Comparison of ENCODE assay signal across 36 mouse cellular contexts in the genomic region with DNA sequence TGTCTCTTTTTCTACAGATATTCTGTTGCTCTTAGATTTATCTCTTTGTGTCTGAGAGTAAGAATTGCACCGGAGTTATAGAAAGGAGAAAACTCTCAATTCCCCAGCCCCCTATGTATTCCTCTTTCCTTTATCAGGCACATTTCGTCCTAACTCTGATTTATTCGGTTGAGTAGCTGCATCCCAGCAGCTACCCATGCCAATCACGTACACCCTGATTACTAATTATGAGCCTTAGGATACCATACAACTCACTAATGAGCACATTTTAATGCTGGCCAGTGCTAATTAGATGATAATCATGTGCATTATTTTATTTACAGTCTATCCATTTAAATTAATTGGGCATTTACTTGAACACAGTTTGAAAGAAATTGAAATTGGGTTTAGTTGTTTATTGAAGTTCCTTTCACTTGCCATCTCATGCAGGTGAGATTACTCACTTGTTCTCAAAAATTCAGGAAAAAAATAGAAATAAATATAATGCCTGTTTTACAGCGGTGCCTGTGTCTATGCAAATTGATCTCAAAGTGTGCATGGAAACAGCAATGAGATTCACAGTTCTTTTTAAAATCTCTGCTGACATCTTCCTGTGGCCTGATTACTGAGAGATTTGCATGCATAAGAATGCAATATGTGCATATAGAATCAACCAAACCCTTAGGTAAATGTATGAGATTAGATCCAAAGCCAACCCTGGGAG. TPM values are rescaled to one million over a fixed set of nuclear protein-coding genes. Genes with fewer than 3 reads are reported as not detected.
DNase-seq lines count a peak whose midpoint lies in the region; ATAC-seq and TF ChIP-seq lines count a peak whose summit lies in the region.
"Had no signal": no experiment of that assay in that cellular context is flagged by ENCODE, and none has a peak within 500 bp of the region (broad histone marks: within the 10 kb centered on the region; RNA-seq: fewer than 3 reads in every experiment).

No protein-coding gene starts in this region.

- no peak for DNase-seq in midbrain, postnatal 0 days (ENCODE audit: low spot score)
- no peak for DNase-seq in forebrain, postnatal 0 days
- peak; percentile 4 for DNase-seq in retina, postnatal 7 days (ENCODE audit: low read depth, low spot score)
- no peak for DNase-seq in cerebellum, postnatal 25 days
- no peak for DNase-seq in left cerebral cortex, postnatal 10 days (ENCODE audit: extremely low spot score in 1 of 2, low spot score in 2 of 2)
- DNase-seq: adrenal gland, postnatal 14 days; cerebellum, adult 11-12 months; cerebellum, adult 9-11 months; gastrocnemius, postnatal 14 days; heart, adult 11 months; kidney, postnatal 25 days; liver, embryonic 13.5 days; lung, adult 18-20 months; lung, postnatal 4 days had no signal

- H3K36me3 ChIP-seq in midbrain, embryonic 12.5 days, result no peaks in the 10 kb centered on the region
- no peaks in the 10 kb centered on the region for H3K36me3 ChIP-seq in midbrain, postnatal 0 days (ENCODE audit: insufficient read depth, low read length)
- H3K36me3 ChIP-seq in forebrain, embryonic 12.5 days (replicated peaks), result no peaks in the 10 kb centered on the region
- H3K36me3 ChIP-seq in forebrain, postnatal 0 days (ENCODE audit: insufficient read depth), result no peaks in the 10 kb centered on the region
- H3K36me3 ChIP-seq: heart, embryonic 10.5 days; heart, embryonic 15.5 days; kidney, embryonic 15.5 days; limb, embryonic 10.5 days; limb, embryonic 15.5 days; liver, embryonic 13.5 days had no signal

- ATAC-seq in midbrain, embryonic 12.5 days (ENCODE audit: low FRiP score, low read depth), result 0 out of 2 replicates have a peak, but pooled peaks have one; percentile 65
- no peak for ATAC-seq in midbrain, postnatal 0 days (ENCODE audit: low FRiP score)
- peak; percentile 94 for ATAC-seq in forebrain, embryonic 12.5 days (ENCODE audit: low FRiP score)
- peak; percentile 51; the same call in 1 of the 2 replicates for ATAC-seq in forebrain, postnatal 0 days
- ATAC-seq: intestine, postnatal 0 days; lung, postnatal 0 days had no signal

- no peak overlapping the region for H3K4me2 ChIP-seq in midbrain, embryonic 12.5 days (replicated peaks)
- H3K4me2 ChIP-seq in midbrain, postnatal 0 days (ENCODE audit: low read depth, low read length, poor library complexity, severe bottlenecking), result no peak overlapping the region
- no peak overlapping the region for H3K4me2 ChIP-seq in forebrain, embryonic 12.5 days
- H3K4me2 ChIP-seq in forebrain, postnatal 0 days (ENCODE audit: low read depth), result no peak overlapping the region
- H3K4me2 ChIP-seq: heart, embryonic 15.5 days; hindbrain, embryonic 14.5 days; kidney, embryonic 15.5 days; limb, embryonic 15.5 days; liver, embryonic 13.5 days had no signal

- no peaks in the 10 kb centered on the region for H3K27me3 ChIP-seq in midbrain, embryonic 12.5 days
- H3K27me3 ChIP-seq in midbrain, postnatal 0 days (ENCODE audit: insufficient read depth, low read length), result no peaks in the 10 kb centered on the region
- H3K27me3 ChIP-seq in forebrain, embryonic 12.5 days, result peaks cover 20% of the 10 kb centered on the region
- H3K27me3 ChIP-seq in forebrain, postnatal 0 days (ENCODE audit: insufficient read depth, low read length), result no peaks in the 10 kb centered on the region
- H3K27me3 ChIP-seq: heart, embryonic 15.5 days; kidney, embryonic 15.5 days; limb, embryonic 15.5 days; liver, embryonic 13.5 days; megakaryocyte, embryonic 14.5 days had no signal

- no peak overlapping the region for H3K4me3 ChIP-seq in midbrain, embryonic 12.5 days
- no peak overlapping the region for H3K4me3 ChIP-seq in midbrain, postnatal 0 days (ENCODE audit: low read depth, low read length)
- H3K4me3 ChIP-seq in forebrain, embryonic 12.5 days (replicated peaks), result no peak overlapping the region
- H3K4me3 ChIP-seq in forebrain, postnatal 0 days (ENCODE audit: low read depth, low read length), result no peak overlapping the region
- H3K4me3 ChIP-seq: erythroblast, embryonic 14.5 days; heart, embryonic 10.5 days; heart, embryonic 15.5 days; kidney, embryonic 15.5 days; layer of hippocampus, adult 2 months; limb, embryonic 10.5 days; limb, embryonic 15.5 days; liver, embryonic 13.5 days; megakaryocyte, embryonic 14.5 days had no signal

- H3K4me1 ChIP-seq in midbrain, embryonic 12.5 days, result no peaks in the 10 kb centered on the region
- H3K4me1 ChIP-seq in midbrain, postnatal 0 days (ENCODE audit: insufficient read depth, low read length), result no peaks in the 10 kb centered on the region
- H3K4me1 ChIP-seq in forebrain, embryonic 12.5 days, result no peaks in the 10 kb centered on the region; the same call in 1 of the 2 replicates
- no peaks in the 10 kb centered on the region for H3K4me1 ChIP-seq in forebrain, postnatal 0 days (ENCODE audit: insufficient read depth)
- H3K4me1 ChIP-seq: heart, embryonic 10.5 days; heart, embryonic 15.5 days; limb, embryonic 10.5 days; limb, embryonic 15.5 days; liver, embryonic 13.5 days; megakaryocyte, embryonic 14.5 days had no signal

- H3K27ac ChIP-seq in midbrain, embryonic 12.5 days (replicated peaks), result no peak overlapping the region
- no peak overlapping the region for H3K27ac ChIP-seq in midbrain, postnatal 0 days (ENCODE audit: low read depth, low read length)
- H3K27ac ChIP-seq in forebrain, embryonic 12.5 days, result no peak overlapping the region
- H3K27ac ChIP-seq in forebrain, postnatal 0 days (ENCODE audit: low read depth, low read length), result no peak overlapping the region
- H3K27ac ChIP-seq: heart, embryonic 10.5 days; heart, embryonic 15.5 days; hindbrain, embryonic 14.5 days; kidney, embryonic 15.5 days; layer of hippocampus, adult 2 months; limb, embryonic 10.5 days; limb, embryonic 15.5 days; liver, embryonic 13.5 days had no signal

- WGBS in midbrain, embryonic 12.5 days, result 69% methylated on average over 5 of the region's 5 CpGs
- WGBS in midbrain, postnatal 0 days, result 44% methylated on average over 5 of the region's 5 CpGs
- 27% methylated on average over 5 of the region's 5 CpGs for WGBS in forebrain, embryonic 12.5 days
- 15% methylated on average over 5 of the region's 5 CpGs for WGBS in forebrain, postnatal 0 days

- H3K9ac ChIP-seq in midbrain, embryonic 12.5 days (replicated peaks), result no peak overlapping the region
- no peak overlapping the region for H3K9ac ChIP-seq in midbrain, postnatal 0 days (replicated peaks; ENCODE audit: low read length, poor library complexity, severe bottlenecking)
- H3K9ac ChIP-seq in forebrain, embryonic 12.5 days, result no peak overlapping the region
- H3K9ac ChIP-seq in forebrain, postnatal 0 days, result no peak overlapping the region
- H3K9ac ChIP-seq: heart, embryonic 15.5 days; hindbrain, embryonic 14.5 days; kidney, embryonic 15.5 days; limb, embryonic 15.5 days; liver, embryonic 13.5 days had no signal

- intact Hi-C loops in left cerebral cortex, postnatal 10 days (cut with DNase I), result no loop called here

- no peaks in the 10 kb centered on the region for H3K9me3 ChIP-seq in midbrain, embryonic 12.5 days
- no peaks in the 10 kb centered on the region for H3K9me3 ChIP-seq in midbrain, postnatal 0 days (ENCODE audit: low read length)
- no peaks in the 10 kb centered on the region for H3K9me3 ChIP-seq in forebrain, embryonic 12.5 days
- no peaks in the 10 kb centered on the region for H3K9me3 ChIP-seq in forebrain, postnatal 0 days (ENCODE audit: low read length)
- H3K9me3 ChIP-seq: heart, embryonic 10.5 days; heart, embryonic 15.5 days; kidney, embryonic 15.5 days; limb, embryonic 10.5 days; limb, embryonic 15.5 days; liver, embryonic 13.5 days; megakaryocyte, embryonic 14.5 days had no signal

- TF ChIP-seq CTCF in midbrain, postnatal 0 days (IDR thresholded peaks at IDR 0.05), result no peak
- TF ChIP-seq CTCF in forebrain, postnatal 0 days (IDR thresholded peaks at IDR 0.05; ENCODE audit: low read depth), result no peak

RNA-seq across cellular contexts. Expression of gene G6pc2, which starts 24.3 kb away (rescaled TPM):
- polyA plus RNA-seq in midbrain, embryonic 12.5 days (2016; fragmentation: Nextera tagmentation; extraction: Ambion mirVana), result 0.24 TPM in 1 of 2 replicates, not detected in the other
- 0.24 TPM in 1 of 2 replicates, not detected in the other for total RNA-seq in midbrain, postnatal 0 days (2014; rRNA removed)
- polyA plus RNA-seq in midbrain, postnatal 0 days (2015; fragmentation: Nextera tagmentation; extraction: Ambion mirVana), result 0.17 TPM in 1 of 2 replicates, not detected in the other
- not detected in 2 replicates for polyA plus RNA-seq in forebrain, embryonic 12.5 days (2016; fragmentation: Nextera tagmentation; extraction: Ambion mirVana)
- not detected in 2 replicates for total RNA-seq in forebrain, postnatal 0 days (2014; rRNA removed)
- polyA plus RNA-seq in forebrain, postnatal 0 days (2015; fragmentation: Nextera tagmentation; extraction: Ambion mirVana), result not detected in 2 replicates
- not detected for total RNA-seq in left cerebral cortex, postnatal 10 days (2021)
- total RNA-seq: adrenal gland, postnatal 14 days; common myeloid progenitor, adult 5-6 weeks; gastrocnemius, postnatal 14 days; heart, postnatal 25 days; layer of hippocampus, adult 2 months; layer of hippocampus, postnatal 14 days; left cerebral cortex, adult 8-10 months; MEL; neutrophil, adult 5-6 weeks had no signal
- polyA plus RNA-seq: embryonic facial prominence, embryonic 14.5 days; erythroblast, embryonic 14.5 days; heart, embryonic 10.5 days; heart, embryonic 15.5 days; intestine, postnatal 0 days; limb, embryonic 15.5 days; liver, embryonic 13.5 days; lung, postnatal 0 days; neural tube, embryonic 11.5 days; stomach, embryonic 14.5 days had no signal

RNA-seq across cellular contexts. Expression of gene Spc25, which starts 29.1 kb away (rescaled TPM):
- polyA plus RNA-seq in midbrain, embryonic 12.5 days (2016; fragmentation: Nextera tagmentation; extraction: Ambion mirVana), result 183 and 201 TPM in 2 replicates
- total RNA-seq in midbrain, postnatal 0 days (2014; rRNA removed), result 5.1 and 8.7 TPM in 2 replicates
- polyA plus RNA-seq in midbrain, postnatal 0 days (2015; fragmentation: Nextera tagmentation; extraction: Ambion mirVana), result 11.2 and 12.9 TPM in 2 replicates
- 232 and 241 TPM in 2 replicates for polyA plus RNA-seq in forebrain, embryonic 12.5 days (2016; fragmentation: Nextera tagmentation; extraction: Ambion mirVana)
- 6.5 and 10.5 TPM in 2 replicates for total RNA-seq in forebrain, postnatal 0 days (2014; rRNA removed)
- polyA plus RNA-seq in forebrain, postnatal 0 days (2015; fragmentation: Nextera tagmentation; extraction: Ambion mirVana), result 21.3 and 26.5 TPM in 2 replicates
- 1 to 10 TPM; 3.9 to 4.0 TPM for total RNA-seq in left cerebral cortex, postnatal 10 days (2021)
